Mouse (Mus musculus): ENCODE results near the gene Actr8.

The Actr8 gene

DNA sequence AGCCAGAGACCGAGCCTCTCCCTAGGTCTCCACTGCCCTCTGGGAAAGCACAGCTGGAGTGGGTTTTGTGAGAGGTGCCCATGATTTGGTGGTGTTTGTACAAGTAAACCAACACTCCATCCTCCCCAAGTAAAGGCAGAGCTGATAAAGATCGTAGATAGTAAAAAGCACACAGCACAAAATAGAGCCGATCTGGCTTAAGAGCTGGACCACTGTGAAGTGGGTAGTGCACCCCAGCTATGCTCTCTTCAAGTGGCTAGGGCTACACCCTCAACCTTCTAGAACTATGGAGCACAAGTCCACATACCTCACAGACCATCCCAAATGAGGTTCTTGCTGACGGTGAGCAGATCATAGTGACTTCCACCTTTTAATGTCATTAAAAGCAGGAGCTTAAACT, 61.3 kb downstream of the Actr8 start:
- no peak for DNase-seq (ENCODE audit: low read depth, low spot score)

DNA sequence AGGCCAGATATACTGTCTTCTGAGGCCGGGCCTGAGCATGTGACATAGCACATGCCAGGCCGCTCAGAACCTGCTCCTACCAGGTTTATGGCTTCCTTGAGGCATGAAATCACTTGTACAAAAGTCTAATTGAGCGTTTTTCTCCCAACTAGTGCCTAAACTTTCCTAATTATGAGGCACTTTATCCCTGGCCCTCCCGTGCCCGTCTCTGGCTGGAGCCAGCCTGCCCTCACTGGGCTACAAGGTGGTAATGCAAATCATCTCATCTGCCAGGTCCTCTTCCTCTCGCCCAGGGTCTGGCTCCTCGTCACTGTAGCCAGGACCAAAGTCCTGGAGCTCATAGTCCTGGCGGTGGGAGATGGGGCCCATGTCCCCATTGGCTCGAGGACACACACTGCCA, 63.7 kb downstream of the Actr8 start:
- DNase-seq (ENCODE audit: low read depth, low spot score) = no peak

DNA sequence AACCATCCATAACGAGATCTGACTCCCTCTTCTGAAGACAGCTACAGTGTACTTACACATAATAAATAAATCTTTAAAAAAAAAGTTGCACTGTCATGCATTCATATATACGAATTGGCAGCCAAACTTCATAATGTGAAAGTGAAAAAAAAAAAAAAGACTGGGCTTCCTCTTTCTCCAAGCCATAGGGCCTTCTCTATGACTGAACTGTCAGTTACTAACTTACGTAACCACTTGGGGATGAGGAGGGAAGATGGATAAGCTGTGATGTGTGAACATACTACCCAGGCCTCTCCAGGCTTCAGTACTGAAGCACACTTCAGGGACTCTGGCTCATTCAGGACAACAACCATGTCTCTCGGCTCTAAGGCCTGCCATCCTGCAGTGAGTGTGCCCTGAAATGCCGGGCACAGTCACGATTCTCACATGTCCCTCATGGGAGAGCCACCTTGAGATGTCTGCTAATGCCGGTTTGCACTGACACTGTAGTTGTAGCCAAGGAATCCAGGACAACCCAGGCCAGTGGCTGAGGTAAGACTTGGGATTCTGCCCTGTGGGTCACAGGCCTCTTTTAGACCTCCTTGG, 65.3 kb downstream of the Actr8 start:
- no peak for DNase-seq (ENCODE audit: low read depth, low spot score)

DNA sequence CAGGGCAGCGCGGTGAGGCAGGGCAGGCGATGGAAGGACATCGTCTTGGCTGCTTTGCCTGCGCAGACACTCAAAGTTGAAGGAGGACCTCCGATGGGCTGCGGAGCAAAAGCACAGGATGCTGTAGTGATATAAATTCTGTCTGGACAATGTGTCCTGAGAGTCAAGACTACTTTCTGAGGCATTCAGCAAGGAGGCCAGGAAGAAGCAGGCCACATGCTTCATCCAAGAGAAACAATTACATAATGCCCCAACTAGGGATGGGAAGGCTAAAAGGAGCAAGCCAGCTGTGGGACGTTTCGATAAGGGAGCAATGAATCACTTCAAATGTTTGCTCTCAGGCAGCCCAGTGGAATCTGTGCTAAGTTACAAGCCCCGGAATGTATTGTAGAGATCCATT, 67.1 kb downstream of the Actr8 start:
- DNase-seq (ENCODE audit: low read depth, low spot score) = no peak

DNA sequence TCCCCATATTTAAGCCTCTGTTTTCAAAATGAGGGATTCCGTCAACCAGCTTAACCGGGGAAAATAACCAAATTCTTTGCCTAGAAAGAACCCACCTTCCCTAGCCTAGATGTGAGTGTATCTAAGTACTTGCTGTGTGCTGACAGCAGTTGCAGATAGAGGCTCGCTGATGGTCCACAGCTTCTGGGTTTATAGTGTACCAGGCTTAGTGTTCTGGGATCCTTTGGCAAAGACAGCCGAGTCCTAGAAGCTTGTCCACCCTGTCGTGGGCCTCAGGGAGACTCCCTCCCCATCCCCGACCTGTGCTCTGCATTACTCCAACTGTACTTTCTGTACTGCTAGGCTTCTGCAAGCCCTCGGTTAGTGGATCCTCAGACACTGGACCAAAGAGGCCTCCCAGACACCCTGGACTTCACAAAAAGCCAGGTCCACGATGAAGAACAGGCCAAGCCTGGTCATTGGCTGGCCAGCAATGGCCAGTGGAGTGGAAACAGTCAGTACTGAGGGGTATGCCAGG, 67.6 kb downstream of the Actr8 start:
- DNase-seq (ENCODE audit: low read depth, low spot score) = no peak

DNA sequence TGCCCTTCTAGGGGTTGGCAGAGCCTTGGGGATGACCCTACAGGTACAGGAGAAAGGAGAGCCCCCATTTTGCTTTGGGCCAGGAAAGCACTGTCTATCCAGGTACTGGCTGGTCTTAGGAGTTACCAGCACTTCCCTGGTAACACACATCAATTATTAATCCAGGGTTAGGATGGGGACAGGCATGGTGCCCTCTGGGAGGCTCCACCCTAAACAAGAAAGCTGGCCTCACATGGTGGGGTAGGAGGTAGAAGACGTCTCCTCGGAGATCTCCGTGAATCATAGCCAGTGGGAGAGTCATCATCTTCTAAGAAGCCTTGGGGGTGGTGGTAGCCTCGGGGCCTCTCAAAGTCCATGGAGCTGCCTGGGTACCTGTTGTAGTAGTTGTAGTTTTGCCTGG, 68.8 kb downstream of the Actr8 start:
- no peak for DNase-seq (ENCODE audit: low read depth, low spot score)

DNA sequence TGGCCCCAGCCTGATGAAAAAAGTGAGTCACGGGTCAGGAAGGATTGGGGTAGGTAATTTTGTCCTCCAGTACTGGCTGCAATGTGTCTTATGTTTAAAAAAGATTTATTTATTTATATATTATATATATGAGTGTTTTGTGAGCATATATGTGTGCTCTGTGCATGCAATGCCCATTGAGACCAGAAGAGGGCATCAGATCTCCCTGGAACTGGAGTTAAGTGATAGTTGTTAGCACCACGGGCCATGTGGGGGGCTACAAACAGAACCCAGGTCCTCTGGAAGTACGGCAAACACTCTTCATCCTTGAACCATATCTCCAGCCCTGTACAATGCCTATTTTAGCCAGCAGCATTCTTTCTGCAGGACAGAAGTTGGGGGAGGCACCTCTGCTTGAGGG, 69.9 kb downstream of the Actr8 start:
- DNase-seq (ENCODE audit: low read depth, low spot score) = no peak

DNA sequence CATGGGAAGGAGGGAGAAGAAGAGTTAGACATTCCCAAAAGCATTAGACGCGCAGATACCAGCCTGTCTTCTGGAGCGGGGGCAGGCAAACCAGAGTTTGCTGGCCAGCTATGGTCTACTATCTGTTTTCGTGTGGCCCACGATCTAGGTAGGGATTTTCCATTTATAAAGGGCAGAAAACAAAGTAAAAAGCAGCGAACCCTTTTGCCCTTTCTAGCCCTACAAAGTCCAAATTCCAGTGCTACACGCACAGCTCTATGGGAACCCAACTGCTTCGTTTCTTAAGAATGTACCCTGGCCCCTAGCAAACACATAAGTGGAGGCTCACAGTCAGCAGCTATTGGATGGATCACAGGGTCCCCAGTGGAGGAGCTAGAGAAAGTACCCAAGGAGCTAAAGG, 72.1 kb downstream of the Actr8 start:
- no peak for DNase-seq (ENCODE audit: low read depth, low spot score)

DNA sequence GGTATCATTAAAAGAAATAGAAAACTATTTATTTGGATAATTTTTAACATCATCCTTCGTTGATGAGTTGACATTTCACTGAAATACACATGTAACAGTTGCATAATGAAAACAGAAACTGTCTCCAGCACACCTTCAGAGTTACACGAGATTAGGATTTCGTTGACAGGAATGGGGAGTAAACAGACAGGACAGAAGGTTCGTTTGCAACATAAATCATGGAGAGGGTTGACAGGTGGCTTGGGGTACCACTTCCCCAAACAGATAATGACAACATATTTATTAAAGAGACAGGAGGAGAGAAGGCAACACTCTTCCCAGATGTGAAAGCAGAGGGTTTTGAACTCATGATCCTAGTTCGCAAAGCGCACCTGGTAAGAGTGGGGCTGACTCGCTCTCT, 76.8 kb downstream of the Actr8 start:
- DNase-seq (ENCODE audit: low read depth, low spot score) = no peak
